Mouse (Mus musculus): Measurements from ENCODE around the gene Erf.

GRCm38 (mm10) chr7:25286989-25287388 is 36.4 kb upstream of the Erf start:
- TF ChIP-seq CTCF (conservative IDR thresholded peaks at IDR 0.05; ENCODE audit: low read length) (peak; percentile 23; the same call in 1 of the 2 replicates), NANOG (IDR thresholded peaks at IDR 0.05; ENCODE audit: borderline replicate concordance, low read length) (no peak), POU5F1 (IDR thresholded peaks at IDR 0.05; ENCODE audit: borderline replicate concordance, low read length) (no peak)

All from E14TG2a.4 (cell line).